Mouse (Mus musculus) mature B cell (primary cell): ENCODE measurements around the gene Med12l.

ENCODE experiments used
- in situ Hi-C: fragments of 300-500 bp; cut with MboI; formaldehyde crosslinking; loops from 2 replicates; pipeline ENCODE4 v1.14.3; 2019

The Med12l gene

GRCm38 (mm10) chr3:59005271-59005995 is at the start of gene Med12l:
TSS of gene Med12l (plus strand) at chr3:59005825.
- in situ Hi-C loops: no loop called here

DNA sequence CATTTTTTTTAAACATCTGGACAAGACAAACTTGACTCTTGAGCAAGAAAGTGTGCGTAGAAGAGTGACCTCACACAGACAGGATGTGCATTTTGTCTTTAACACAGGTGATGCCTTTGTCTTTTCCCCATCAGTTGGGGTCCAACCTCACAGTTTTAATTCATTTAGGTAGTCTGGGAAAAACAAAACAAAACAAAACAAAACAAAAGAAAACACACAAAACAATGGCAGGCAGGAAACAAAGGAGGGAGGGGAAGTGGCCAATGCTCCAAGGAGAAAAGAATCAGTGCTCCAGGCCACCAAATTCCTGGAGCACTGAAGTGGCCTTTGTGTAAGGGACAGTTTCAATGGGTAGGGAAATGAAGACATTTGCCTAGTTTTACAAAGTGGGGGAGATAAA is 44.5 kb upstream of the Med12l start:
- in situ Hi-C loops: no loop called here

DNA sequence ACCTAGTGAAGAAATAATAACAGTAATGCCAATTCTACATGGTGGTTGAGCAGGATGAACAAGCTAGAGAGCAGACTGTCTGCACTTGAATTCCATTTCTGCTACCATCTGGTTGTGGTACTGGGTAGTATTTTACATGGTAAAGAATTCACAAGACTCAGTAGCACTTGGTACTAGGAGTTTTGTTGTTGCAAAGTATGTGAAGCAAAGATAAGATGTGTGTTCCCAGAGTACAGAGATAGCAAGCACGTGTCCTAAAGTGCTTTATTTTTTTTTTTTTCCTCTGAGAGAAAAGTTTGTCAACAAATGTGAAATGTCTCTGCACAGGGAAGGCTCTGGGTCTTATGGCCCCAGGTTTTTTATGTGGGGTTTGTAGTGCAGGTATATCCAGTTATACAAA is 28.2 kb upstream of the Med12l start:
- in situ Hi-C loops: no loop called here

- in situ Hi-C loops: no loop called here
These were observed 27.6 kb upstream of the Med12l start for GRCm38 (mm10) chr3:58977906-58978622.

DNA sequence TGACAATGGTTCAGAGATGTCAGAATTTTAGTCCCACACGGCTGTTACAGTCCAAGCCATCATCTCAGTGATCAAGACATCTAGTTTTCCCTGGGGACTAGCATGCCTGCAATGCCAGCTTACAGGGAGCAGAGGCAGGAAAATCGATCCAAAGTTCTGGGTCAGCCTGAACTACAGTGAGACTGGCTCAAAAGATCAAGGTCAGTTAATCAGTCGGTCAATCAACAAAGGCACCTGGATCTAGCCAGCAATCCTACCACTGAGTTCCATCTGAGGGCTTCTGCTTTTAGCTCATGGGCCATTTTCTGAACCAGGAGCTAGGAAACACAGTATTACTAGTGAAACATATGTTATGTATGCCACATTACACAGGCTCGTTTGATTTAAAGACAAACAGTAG is 25.0 kb upstream of the Med12l start:
- in situ Hi-C loops: loop anchor here (10.0 kb wide), 1 partner anchor 74 kb away; no protein-coding TSS in a partner anchor

DNA sequence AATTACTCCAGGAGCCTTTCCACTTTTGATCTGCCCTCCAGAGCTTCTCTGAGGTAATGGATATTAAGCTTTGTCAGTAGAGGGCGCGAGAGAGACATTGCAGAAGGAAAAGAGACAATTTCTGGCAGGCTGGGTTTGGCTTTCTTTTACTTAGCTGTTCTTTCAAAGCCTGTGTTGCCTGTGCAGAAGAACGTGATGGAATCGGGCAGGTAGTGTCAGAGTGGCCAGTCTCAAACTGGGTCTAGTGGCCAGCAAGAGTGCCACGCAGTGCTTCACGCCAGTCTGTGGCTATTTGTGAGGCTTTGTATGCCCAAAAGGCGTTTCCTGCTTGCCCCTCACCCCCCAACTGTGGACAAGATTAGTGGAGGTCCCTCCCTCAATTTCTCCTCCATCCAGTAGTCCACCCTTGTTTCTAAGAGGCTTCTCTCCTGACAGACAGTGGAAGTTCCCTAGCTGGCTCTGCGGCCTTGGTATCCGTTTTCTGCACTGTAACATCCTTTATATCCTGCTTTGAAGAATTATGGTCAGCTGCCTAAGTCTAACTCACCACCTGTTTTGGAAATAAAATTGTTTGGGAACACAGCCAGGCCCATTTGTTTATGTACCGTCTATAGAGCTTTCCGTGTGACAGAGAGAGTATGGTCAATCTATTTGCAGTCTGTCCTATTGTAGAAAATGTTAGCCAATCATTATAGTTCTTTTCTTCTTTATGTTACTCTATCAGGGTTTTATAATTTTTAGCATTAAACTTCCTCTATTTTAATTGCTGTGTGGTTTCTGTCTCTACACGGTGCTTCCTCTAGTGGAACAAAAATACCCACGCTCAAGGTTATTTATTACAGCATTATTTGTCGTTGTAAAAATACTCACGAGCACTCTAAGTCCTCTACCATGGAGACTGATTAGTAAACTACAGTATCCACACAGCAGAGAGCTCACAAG is 22.5 kb upstream of the Med12l start:
- in situ Hi-C loops: loop anchor here (10.0 kb wide), 1 partner anchor 72 kb away; no protein-coding TSS in a partner anchor

DNA sequence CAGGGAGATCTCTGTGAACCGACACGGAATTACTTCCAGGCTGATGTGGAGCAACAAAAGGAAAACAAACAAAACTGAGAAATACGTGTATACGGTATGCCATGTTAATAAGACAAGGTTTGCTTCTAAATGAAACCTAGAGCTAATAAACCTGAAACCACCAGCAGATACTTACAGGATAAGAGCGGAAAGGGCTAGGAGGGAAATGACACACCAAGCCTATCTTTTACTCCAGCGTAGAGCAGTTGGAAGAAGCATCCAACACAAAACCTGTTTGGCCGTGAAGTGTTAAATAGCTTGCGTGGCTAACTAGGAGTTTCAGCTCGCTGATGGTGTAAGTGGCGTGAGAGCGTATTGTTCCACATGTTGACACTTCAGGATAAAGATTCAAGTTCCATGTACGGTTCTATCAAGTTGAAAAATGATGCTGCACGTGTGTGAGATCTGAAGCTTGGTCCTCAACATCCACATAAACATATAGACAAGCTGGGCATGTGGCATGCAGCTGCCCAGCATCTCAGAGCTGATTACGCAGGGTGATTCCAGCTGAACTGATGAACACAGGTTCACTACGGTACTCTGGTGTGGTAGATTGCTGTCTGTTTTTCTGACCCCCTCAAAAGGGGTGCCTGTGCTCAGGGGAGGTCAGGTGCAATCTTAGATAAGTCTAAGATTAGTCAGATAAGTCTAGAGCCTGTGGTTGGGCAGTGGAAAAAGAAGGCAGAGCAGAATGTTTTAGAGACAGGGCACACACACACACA is 21.6 kb upstream of the Med12l start:
- in situ Hi-C loops: loop anchor here (10.0 kb wide), 1 partner anchor 71 kb away; no protein-coding TSS in a partner anchor

GRCm38 (mm10) chr3:58985816-58986215 is 19.8 kb upstream of the Med12l start:
- in situ Hi-C loops: loop anchor here (10.0 kb wide), 1 partner anchor 69 kb away; no protein-coding TSS in a partner anchor

- in situ Hi-C loops: loop anchor here (10.0 kb wide), 1 partner anchor 65 kb away; no protein-coding TSS in a partner anchor
These were observed 16.3 kb upstream of the Med12l start for GRCm38 (mm10) chr3:58989374-58989773.

- in situ Hi-C loops: no loop called here
These were observed 15.1 kb upstream of the Med12l start for GRCm38 (mm10) chr3:58990556-58990955.

DNA sequence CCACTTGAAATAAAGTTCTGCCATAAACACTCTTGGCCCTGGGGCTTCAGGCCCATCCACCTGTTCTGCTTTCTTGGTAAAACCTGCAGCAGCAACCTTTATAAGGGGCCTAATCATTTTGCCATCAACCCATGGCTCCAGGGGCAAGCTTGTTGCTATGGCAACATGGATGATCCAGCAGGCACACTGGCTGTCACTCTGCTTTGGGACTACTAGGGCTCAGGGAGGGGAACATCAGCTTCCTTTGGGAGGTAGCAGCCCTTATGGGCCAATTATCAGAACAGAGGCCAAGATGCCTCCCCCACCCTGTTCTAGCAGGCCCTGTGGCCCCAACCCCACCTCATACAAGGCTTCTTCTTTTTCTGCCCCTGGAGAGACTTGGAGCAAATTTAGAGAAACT is 13.5 kb upstream of the Med12l start:
- in situ Hi-C loops: no loop called here

GRCm38 (mm10) chr3:58993619-58994018 is 12.0 kb upstream of the Med12l start:
- in situ Hi-C loops: no loop called here

DNA sequence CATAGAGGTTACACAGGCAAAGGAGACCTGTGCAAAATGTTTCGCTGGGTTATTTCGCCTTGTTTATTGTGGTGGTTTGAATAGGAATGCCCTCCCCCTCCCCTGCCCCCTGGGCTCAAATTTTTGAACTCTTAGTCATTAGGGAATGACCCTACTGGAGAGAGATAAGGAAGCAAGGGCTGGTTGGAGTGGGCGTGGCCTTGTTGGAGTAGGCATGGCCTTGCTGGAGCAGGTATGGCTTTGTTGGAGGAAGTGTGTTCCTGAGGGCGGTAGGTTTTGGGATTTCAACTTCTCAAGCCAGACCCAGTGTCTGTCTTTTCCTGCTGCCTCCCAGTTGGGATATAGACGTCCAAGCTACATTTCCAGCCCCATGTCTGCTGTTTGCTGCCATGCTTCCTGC is 1.9 kb upstream of the Med12l start:
- in situ Hi-C loops: no loop called here

GRCm38 (mm10) chr3:59005996-59006730 is 538 bp downstream of the Med12l start:
- in situ Hi-C loops: no loop called here

- in situ Hi-C loops: no loop called here
These were observed 1.3 kb downstream of the Med12l start for GRCm38 (mm10) chr3:59006731-59007441.

GRCm38 (mm10) chr3:59010276-59010675 is 4.7 kb downstream of the Med12l start:
- in situ Hi-C loops: no loop called here

DNA sequence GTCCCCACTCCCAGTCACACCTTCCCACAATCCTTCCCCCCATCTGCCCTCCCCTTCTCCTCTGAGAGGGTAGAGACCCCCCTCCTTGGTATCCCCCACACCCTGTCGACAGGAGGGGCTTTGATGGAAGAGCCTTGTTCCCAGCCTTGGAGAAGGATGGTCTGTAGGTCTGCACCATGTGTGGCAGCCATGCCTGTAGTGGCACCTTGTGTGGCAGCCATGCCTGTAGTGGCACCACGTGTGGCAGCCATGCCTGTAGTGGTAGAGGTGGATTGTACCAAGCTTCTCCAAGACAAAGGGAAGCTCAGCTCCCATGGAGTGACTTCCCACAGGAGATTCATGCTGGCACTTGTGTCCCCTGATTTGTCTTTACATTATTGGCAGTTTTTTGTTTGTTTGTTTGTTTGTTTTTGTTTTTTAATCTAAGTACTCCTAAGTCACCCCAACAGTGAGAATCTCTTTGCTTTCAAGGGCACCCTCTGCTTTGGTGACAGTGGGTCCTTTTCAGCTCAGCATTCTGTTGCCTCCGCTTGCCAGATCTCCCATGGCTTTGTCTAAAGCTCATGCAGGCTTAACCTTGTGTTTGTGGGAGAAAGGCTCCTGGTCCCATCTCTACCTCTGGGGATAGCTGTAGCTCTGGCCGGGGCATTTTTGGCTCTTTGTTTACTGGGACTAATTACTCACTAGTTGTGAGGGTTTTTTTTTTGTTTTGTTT is 10.2 kb downstream of the Med12l start:
- in situ Hi-C loops: no loop called here

DNA sequence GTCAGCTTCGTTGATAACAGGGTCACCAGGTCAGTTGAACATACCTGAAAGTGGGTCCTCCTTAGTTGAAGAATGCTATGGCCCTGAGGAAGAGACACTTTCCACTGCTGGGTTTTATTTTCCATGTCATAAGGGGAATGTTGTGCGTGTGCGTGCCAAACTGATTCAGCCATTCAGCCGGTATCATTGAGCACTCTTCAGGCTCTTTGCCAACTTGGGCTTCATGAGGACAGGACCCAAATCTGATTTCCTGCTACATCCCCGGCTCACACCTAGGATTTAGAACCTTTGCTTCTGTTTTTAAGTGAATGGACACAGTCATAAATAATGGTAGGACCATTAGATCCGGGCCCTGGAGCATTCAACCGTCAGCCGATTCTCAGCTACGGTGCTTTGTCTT is 10.9 kb downstream of the Med12l start:
- in situ Hi-C loops: no loop called here

DNA sequence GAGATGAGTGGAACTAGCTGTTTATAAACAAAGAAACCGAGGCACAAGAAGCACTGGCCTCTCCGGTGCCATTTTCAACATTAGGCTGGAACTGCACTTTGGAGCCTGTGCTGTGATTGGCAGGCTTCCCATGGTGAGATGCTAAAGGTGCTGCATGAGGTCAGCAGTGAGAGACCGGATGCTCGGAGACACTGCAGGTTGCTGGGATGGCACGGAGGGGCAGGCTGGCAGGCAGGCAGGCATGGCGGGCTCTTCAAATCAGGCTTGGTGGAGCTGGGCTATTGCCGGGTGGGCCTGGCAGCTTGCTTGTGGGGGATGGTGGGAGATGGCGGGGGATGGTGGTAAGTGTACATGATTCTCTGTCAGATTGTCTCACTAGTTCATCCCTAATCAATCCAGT is 15.6 kb downstream of the Med12l start:
- in situ Hi-C loops: no loop called here
